Mouse (Mus musculus): ENCODE results near the gene Olfr846.

DNA sequence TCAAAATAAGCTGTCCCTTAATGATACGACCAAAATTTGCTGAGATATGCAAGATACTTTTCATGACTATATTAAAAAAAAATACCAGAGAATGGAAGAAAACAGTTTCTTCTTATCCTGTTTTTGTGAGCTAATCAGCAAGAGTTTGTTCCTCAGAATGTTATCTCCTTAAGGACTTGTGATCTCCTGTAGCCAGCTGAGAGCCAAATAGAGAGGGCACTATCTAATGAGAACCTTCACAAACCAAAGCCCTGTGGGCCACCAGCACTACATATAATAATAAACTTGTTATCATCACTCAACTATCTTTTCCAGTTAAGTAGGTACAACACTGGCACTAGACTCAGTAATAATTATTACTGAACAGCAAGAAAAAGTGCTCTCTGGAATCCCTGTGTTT lies 27.6 kb downstream of the Olfr846 start, which contains the start of gene Olfr845:
- TF ChIP-seq CTCF (IDR thresholded peaks at IDR 0.05; ENCODE audit: low read depth): no peak
- TF ChIP-seq EP300 (optimal IDR thresholded peaks at IDR 0.05): no peak
